Mouse (Mus musculus) myocyte (in vitro differentiated cells): ENCODE results near the gene 1700029P11Rik. TPM values are rescaled to one million over a fixed set of nuclear protein-coding genes. Genes with fewer than 3 reads are reported as not detected.
A peak's percentile ranks its signal among the peaks of the same experiment; 100 is the strongest.

ENCODE experiments used
- H3K27me3 ChIP-seq: one replicate; pipeline ENCODE4 v1.6.1; 2011; ENCODE audit not compliant: control insufficient read depth, insufficient read depth, insufficient read length
- H3K36me3 ChIP-seq: one replicate; pipeline ENCODE4 v1.6.1; 2011; ENCODE audit not compliant: control insufficient read depth, insufficient read depth
- H3K4me2 ChIP-seq: one replicate; pipeline ENCODE4 v1.6.1; 2011; ENCODE audit warnings: low read depth, control low read depth
- H3K4me3 ChIP-seq: one replicate; pipeline ENCODE4 v1.5.1; 2011; ENCODE audit warnings: mild to moderate bottlenecking, control low read depth, moderate library complexity
- H3K79me2 ChIP-seq: one replicate; pipeline ENCODE4 v1.6.1; 2011; ENCODE audit not compliant: control insufficient read depth, insufficient read depth
- H3ac ChIP-seq: one replicate; pipeline ENCODE4 v1.6.1; 2011; ENCODE audit not compliant: control insufficient read depth, insufficient read length
- CEBPB ChIP-seq: IDR thresholded peaks from 2 replicates; pipeline ENCODE4 v1.6.1; 2011; ENCODE audit warnings: mild to moderate bottlenecking, moderate library complexity; ENCODE audit not compliant: poor library complexity, insufficient read depth, severe bottlenecking
- E2F4 ChIP-seq: IDR thresholded peaks from one replicate; pipeline ENCODE4 v1.6.1; 2011; ENCODE audit warnings: mild to moderate bottlenecking, control low read depth, moderate library complexity; ENCODE audit not compliant: insufficient read depth
- MAX ChIP-seq: IDR thresholded peaks from one replicate; pipeline ENCODE4 v1.6.1; 2011; ENCODE audit warnings: low read depth, mild to moderate bottlenecking, control low read depth
- MYOD1 ChIP-seq, 3 experiments: IDR thresholded peaks; one replicate each; pipeline ENCODE4 v1.6.1; 2011; ENCODE audit warnings: control low read depth in 2 of 3, low read depth in 2 of 3, mild to moderate bottlenecking in 2 of 3, moderate library complexity in 1 of 3; ENCODE audit not compliant: insufficient read length in 2 of 3, control insufficient read depth in 1 of 3
- MYOG ChIP-seq, 3 experiments: IDR thresholded peaks; one replicate each; pipeline ENCODE4 v1.6.1; 2011; ENCODE audit warnings: control low read depth in 2 of 3, low read depth in 2 of 3, mild to moderate bottlenecking in 2 of 3; ENCODE audit not compliant: insufficient read length in 2 of 3, control insufficient read depth in 1 of 3, insufficient read depth in 1 of 3
- POLR2A ChIP-seq: IDR thresholded peaks from one replicate; pipeline ENCODE4 v1.6.1; 2011; ENCODE audit warnings: low read depth, mild to moderate bottlenecking, control low read depth, moderate library complexity; ENCODE audit not compliant: insufficient read length
- POLR2AphosphoS2 ChIP-seq: IDR thresholded peaks from one replicate; pipeline ENCODE4 v1.6.1; 2011; ENCODE audit warnings: low read depth, control low read depth; ENCODE audit not compliant: insufficient read length
- REST ChIP-seq: IDR thresholded peaks from one replicate; pipeline ENCODE4 v1.6.1; 2011; ENCODE audit warnings: mild to moderate bottlenecking, control low read depth, moderate library complexity; ENCODE audit not compliant: insufficient read depth, insufficient read length
- SRF ChIP-seq: IDR thresholded peaks from one replicate; pipeline ENCODE4 v1.6.1; 2011; ENCODE audit warnings: low read depth; ENCODE audit not compliant: control insufficient read depth, insufficient read length
- TCF12 ChIP-seq: IDR thresholded peaks from one replicate; pipeline ENCODE4 v1.6.1; 2011; ENCODE audit warnings: mild to moderate bottlenecking, control low read depth; ENCODE audit not compliant: poor library complexity, insufficient read depth, severe bottlenecking
- TCF3 ChIP-seq: IDR thresholded peaks from one replicate; pipeline ENCODE4 v1.6.1; 2011; ENCODE audit warnings: low read depth, control low read depth; ENCODE audit not compliant: insufficient read length
- USF1 ChIP-seq: IDR thresholded peaks from one replicate; pipeline ENCODE4 v1.6.1; 2011; ENCODE audit warnings: low read depth, mild to moderate bottlenecking, control low read depth, moderate library complexity
- polyA plus RNA-seq: library from polyadenylated mRNA; unstranded; fragments of >200 nt; fragmentation: generic; extraction: Trizol; gene quantifications from one replicate; pipeline ENCODE4 v1.2.1, GENCODE M21; 2012; ENCODE audit warnings: missing spikeins

The 1700029P11Rik gene
- polyA plus RNA-seq, 1 experiment = not detected

DNA sequence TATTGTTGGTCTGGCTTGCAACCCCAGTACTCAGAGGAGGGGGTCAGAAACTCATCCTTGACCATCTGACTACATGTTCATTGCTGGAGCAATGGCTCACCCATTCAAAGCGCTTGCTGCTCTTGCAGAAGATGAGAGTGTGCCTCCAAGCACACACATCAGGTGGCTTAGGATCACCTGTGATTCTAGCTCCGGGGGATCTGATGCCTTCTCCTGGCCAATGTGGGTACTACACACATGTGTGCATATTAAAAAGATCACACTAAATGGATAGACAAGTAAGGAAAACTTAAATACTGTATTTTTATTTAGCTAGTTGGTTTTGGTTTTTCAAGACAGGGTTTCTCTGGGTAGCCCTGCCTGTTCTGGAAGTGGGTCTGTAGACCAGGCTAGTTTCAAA, 39.3 kb upstream of the 1700029P11Rik start:
- Histone ChIP-seq H3K79me2 (no peaks in the 10 kb centered on the region), H3K4me2 (no peak overlapping the region), H3K36me3 (no peaks in the 10 kb centered on the region), H3K4me3 (no peak overlapping the region), H3K27me3 (no peaks in the 10 kb centered on the region), H3ac (no peak overlapping the region)
- no peak for TF ChIP-seq POLR2A
- TF ChIP-seq POLR2AphosphoS2 = no peak
- TF ChIP-seq TCF12 = no peak
- TF ChIP-seq CEBPB = no peak
- no peak for TF ChIP-seq MYOD1 (IDR thresholded peaks at IDR 0.05; ENCODE audit: control insufficient read depth in 1 of 3, insufficient read length in 2 of 3, low read depth in 2 of 3)
- no peak for TF ChIP-seq E2F4
- no peak for TF ChIP-seq MYOG (IDR thresholded peaks at IDR 0.05; ENCODE audit: control insufficient read depth in 1 of 3, insufficient read depth in 1 of 3, insufficient read length in 2 of 3, low read depth in 2 of 3)
- no peak for TF ChIP-seq MAX
- no peak for TF ChIP-seq USF1
- TF ChIP-seq SRF = no peak
- no peak for TF ChIP-seq REST
- TF ChIP-seq TCF3 = no peak

- H3K4me2 ChIP-seq = no peak overlapping the region
- no peak overlapping the region for H3ac ChIP-seq
- H3K79me2 ChIP-seq = no peaks in the 10 kb centered on the region
- no peak overlapping the region for H3K4me3 ChIP-seq
- H3K27me3 ChIP-seq = no peaks in the 10 kb centered on the region
- TF ChIP-seq MYOG (IDR thresholded peaks at IDR 0.05; ENCODE audit: control insufficient read depth in 1 of 3, insufficient read depth in 1 of 3, insufficient read length in 2 of 3, low read depth in 2 of 3) (no peak), USF1 (no peak), REST (no peak), POLR2AphosphoS2 (no peak), MAX (no peak), POLR2A (no peak), TCF12 (no peak), MYOD1 (IDR thresholded peaks at IDR 0.05; ENCODE audit: control insufficient read depth in 1 of 3, insufficient read length in 2 of 3, low read depth in 2 of 3) (no peak)
- no peaks in the 10 kb centered on the region for H3K36me3 ChIP-seq
Measured at GRCm38 (mm10) chr15:81943176-81943749, 37.1 kb upstream of the 1700029P11Rik start.

- H3K36me3 ChIP-seq = no peaks in the 10 kb centered on the region
- no peaks in the 10 kb centered on the region for H3K27me3 ChIP-seq
- H3K4me3 ChIP-seq = no peak overlapping the region
- TF ChIP-seq POLR2AphosphoS2 (peak; percentile 76), MAX (no peak), E2F4 (no peak), MYOG (IDR thresholded peaks at IDR 0.05; ENCODE audit: control insufficient read depth in 1 of 3, insufficient read depth in 1 of 3, insufficient read length in 2 of 3, low read depth in 2 of 3) (no peak), MYOD1 (IDR thresholded peaks at IDR 0.05; ENCODE audit: control insufficient read depth in 1 of 3, insufficient read length in 2 of 3, low read depth in 2 of 3) (no peak)
- H3K79me2 ChIP-seq = no peaks in the 10 kb centered on the region
- H3ac ChIP-seq = no peak overlapping the region
- H3K4me2 ChIP-seq = no peak overlapping the region
Measured at GRCm38 (mm10) chr15:81949076-81949475, 31.3 kb upstream of the 1700029P11Rik start.

DNA sequence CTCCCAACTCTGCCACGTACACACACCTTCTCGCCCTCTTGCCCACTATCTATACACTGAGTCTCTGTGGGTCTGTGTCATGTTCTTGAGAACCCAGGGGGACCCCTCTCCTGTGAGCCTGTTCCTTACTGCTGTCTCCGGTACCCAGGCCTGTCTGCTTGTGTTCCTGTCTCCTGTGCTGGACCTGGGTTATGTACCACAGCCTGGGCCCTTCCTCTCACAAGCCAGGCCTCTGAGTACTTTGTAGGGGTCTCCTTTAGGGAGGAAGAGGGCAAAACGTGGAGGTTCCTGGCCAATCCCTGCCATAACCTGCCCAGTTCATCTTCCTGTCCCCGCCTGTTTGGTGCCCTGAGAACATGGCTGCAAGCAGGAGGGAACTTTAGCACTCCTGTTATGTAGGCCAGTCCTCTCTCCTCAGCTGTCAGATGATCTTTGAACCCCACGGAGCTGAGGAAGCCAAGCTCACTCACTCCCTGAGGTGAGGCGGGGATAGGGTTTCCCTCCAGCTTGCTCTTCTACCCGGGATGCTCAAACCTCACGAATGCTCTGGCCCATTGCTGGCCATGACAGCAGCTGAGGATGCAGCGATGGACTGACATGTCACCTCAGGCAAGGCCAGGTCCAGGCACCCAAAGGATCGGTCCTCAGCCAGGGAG, 30.7 kb upstream of the 1700029P11Rik start:
- H3K4me3 ChIP-seq = no peak overlapping the region
- H3K27me3 ChIP-seq = no peaks in the 10 kb centered on the region
- H3ac ChIP-seq = no peak overlapping the region
- H3K4me2 ChIP-seq = no peak overlapping the region
- H3K79me2 ChIP-seq = no peaks in the 10 kb centered on the region
- TF ChIP-seq CEBPB = no peak
- TF ChIP-seq POLR2AphosphoS2 = peak; percentile 73
- no peaks in the 10 kb centered on the region for H3K36me3 ChIP-seq

- H3K4me3 ChIP-seq = no peak overlapping the region
- no peaks in the 10 kb centered on the region for H3K27me3 ChIP-seq
- peaks cover 9% of the 10 kb centered on the region for H3K36me3 ChIP-seq
- no peak overlapping the region for H3K4me2 ChIP-seq
- no peaks in the 10 kb centered on the region for H3K79me2 ChIP-seq
- no peak overlapping the region for H3ac ChIP-seq
- no peak for TF ChIP-seq MAX
- no peak for TF ChIP-seq USF1
- no peak for TF ChIP-seq CEBPB
- TF ChIP-seq POLR2AphosphoS2 = no peak
- no peak for TF ChIP-seq E2F4
- TF ChIP-seq POLR2A = no peak
- TF ChIP-seq REST = no peak
- TF ChIP-seq TCF12 = no peak
- TF ChIP-seq SRF = no peak
- TF ChIP-seq MYOG (IDR thresholded peaks at IDR 0.05; ENCODE audit: control insufficient read depth in 1 of 3, insufficient read depth in 1 of 3, insufficient read length in 2 of 3, low read depth in 2 of 3) = no peak
- no peak for TF ChIP-seq MYOD1 (IDR thresholded peaks at IDR 0.05; ENCODE audit: control insufficient read depth in 1 of 3, insufficient read length in 2 of 3, low read depth in 2 of 3)
- TF ChIP-seq TCF3 = no peak
Measured at GRCm38 (mm10) chr15:81950716-81951115, 29.6 kb upstream of the 1700029P11Rik start.
